Mouse (Mus musculus): ENCODE results near the gene Tjap1. TPM values are rescaled to one million over a fixed set of nuclear protein-coding genes. Genes with fewer than 3 reads are reported as not detected.

Gene Tjap1
- total and polyA plus RNA-seq, 2 experiments from 2014 or later: 18.6 to 22.0 TPM

DNA sequence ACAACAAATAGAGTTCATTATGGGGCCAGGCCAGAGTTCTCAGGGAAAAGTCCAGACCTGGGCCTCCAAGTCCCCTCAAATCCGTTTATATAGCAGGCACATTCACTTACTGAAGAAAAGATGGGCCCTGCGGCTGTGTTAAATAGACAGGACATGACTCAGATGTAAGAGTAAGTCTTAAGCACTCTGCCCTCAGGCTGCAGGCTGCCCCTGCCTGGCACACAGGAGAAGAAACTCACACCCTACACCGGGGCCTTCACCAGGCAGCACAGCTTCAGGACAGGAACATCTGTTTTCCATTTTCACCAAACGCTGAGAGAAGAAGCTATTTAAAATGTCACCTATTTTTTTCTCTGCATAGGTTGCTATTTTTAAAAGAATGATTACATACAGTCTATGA lies 5.2 kb downstream of the Tjap1 start:
- DNase-seq (ENCODE audit: low spot score) (no peak), ATAC-seq (ENCODE audit: low FRiP score) (no peak)
- Histone ChIP-seq H3K27me3 (ENCODE audit: insufficient read depth, low read length) (no peaks in the 10 kb centered on the region), H3K36me3 (ENCODE audit: insufficient read depth, low read length) (peaks cover 9% of the 10 kb centered on the region; the same call in 1 of the 2 replicates), H3K27ac (ENCODE audit: low read depth, low read length) (no peak overlapping the region), H3K4me2 (ENCODE audit: low read depth, low read length, poor library complexity, severe bottlenecking) (no peak overlapping the region), H3K4me1 (ENCODE audit: insufficient read depth, low read length) (peaks cover 7% of the 10 kb centered on the region; the same call in 1 of the 2 replicates), H3K4me3 (ENCODE audit: low read depth, low read length) (no peak overlapping the region), H3K9me3 (ENCODE audit: low read length) (no peaks in the 10 kb centered on the region), H3K9ac (replicated peaks; ENCODE audit: low read length, poor library complexity, severe bottlenecking) (no peak overlapping the region)
- no peak for TF ChIP-seq CTCF (IDR thresholded peaks at IDR 0.05)
- WGBS: 92% methylated on average over 4 of the region's 4 CpGs

GRCm38 (mm10) chr17:46275506-46275905 lies 7.3 kb downstream of the Tjap1 start:
- no peak for TF ChIP-seq CTCF (IDR thresholded peaks at IDR 0.05)
- H3K9ac ChIP-seq (replicated peaks; ENCODE audit: low read length, poor library complexity, severe bottlenecking): no peak overlapping the region
- no peaks in the 10 kb centered on the region for H3K9me3 ChIP-seq (ENCODE audit: low read length)
- no peak overlapping the region for H3K4me3 ChIP-seq (ENCODE audit: low read depth, low read length)
- ATAC-seq (ENCODE audit: low FRiP score) (no peak), DNase-seq (ENCODE audit: low spot score) (no peak)
- no peak overlapping the region for H3K27ac ChIP-seq (ENCODE audit: low read depth, low read length)
- no peaks in the 10 kb centered on the region for H3K27me3 ChIP-seq (ENCODE audit: insufficient read depth, low read length)
- WGBS: 93% methylated on average over 10 of the region's 10 CpGs
- H3K4me1 ChIP-seq (ENCODE audit: insufficient read depth, low read length): no peaks in the 10 kb centered on the region
- no peak overlapping the region for H3K4me2 ChIP-seq (ENCODE audit: low read depth, low read length, poor library complexity, severe bottlenecking)
- H3K36me3 ChIP-seq (ENCODE audit: insufficient read depth, low read length): peaks cover 9% of the 10 kb centered on the region; the same call in 1 of the 2 replicates

DNA sequence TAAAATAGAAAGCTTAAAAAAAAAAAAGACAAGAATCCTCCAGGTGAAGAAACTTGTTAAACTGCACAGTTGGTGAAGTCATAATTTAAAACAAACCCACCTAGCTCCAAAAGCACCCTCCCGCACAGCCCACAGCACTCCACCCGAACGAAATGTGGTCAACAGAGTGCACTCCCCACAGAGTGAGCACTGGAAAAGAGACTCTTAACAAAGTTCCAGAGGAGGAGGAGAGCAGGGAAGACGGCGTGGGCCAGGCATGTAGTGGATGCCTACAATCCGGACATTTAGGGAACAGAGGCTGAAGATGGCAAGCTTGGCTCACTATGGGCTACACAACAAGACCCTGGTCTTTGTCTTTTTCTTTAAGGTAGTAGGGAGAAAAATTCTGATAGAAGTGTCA lies 7.8 kb downstream of the Tjap1 start:
- H3K4me3 ChIP-seq (ENCODE audit: low read depth, low read length): no peak overlapping the region
- ATAC-seq (ENCODE audit: low FRiP score): no peak
- no peak for TF ChIP-seq CTCF (IDR thresholded peaks at IDR 0.05)
- no peak overlapping the region for H3K27ac ChIP-seq (ENCODE audit: low read depth, low read length)
- H3K27me3 ChIP-seq (ENCODE audit: insufficient read depth, low read length): no peaks in the 10 kb centered on the region
- DNase-seq (ENCODE audit: low spot score): no peak
- no peak overlapping the region for H3K4me2 ChIP-seq (ENCODE audit: low read depth, low read length, poor library complexity, severe bottlenecking)
- no peaks in the 10 kb centered on the region for H3K9me3 ChIP-seq (ENCODE audit: low read length)
- WGBS: 87% methylated on average over 6 of the region's 6 CpGs
- H3K36me3 ChIP-seq (ENCODE audit: insufficient read depth, low read length): peaks cover 9% of the 10 kb centered on the region; the same call in 1 of the 2 replicates
- no peak overlapping the region for H3K9ac ChIP-seq (replicated peaks; ENCODE audit: low read length, poor library complexity, severe bottlenecking)
- no peaks in the 10 kb centered on the region for H3K4me1 ChIP-seq (ENCODE audit: insufficient read depth, low read length)

DNA sequence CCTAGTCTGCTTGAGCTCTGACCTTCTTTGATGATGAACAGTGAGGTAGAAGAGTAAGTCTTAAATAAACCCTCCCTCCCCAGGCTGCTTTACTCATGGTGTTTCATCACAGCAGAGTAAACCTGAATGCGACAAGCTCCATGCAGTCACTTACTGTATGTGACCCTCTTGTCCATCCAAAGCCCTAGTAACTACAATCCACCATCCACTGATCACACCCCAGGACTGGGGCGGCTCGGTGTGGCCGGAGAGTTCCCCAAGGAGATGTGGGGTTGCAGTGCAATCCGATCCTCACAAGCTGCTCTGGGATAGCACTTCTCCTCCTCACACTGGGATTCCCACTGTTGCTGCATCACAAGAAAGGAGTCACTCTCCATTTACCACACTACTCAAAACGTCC lies 8.4 kb downstream of the Tjap1 start:
- H3K4me2 ChIP-seq (ENCODE audit: low read depth, low read length, poor library complexity, severe bottlenecking): no peak overlapping the region
- ATAC-seq (ENCODE audit: low FRiP score) (no peak), DNase-seq (ENCODE audit: low spot score) (no peak)
- no peaks in the 10 kb centered on the region for H3K27me3 ChIP-seq (ENCODE audit: insufficient read depth, low read length)
- H3K4me1 ChIP-seq (ENCODE audit: insufficient read depth, low read length): no peaks in the 10 kb centered on the region
- H3K27ac ChIP-seq (ENCODE audit: low read depth, low read length): no peak overlapping the region
- 0 out of 2 replicates have a peak overlapping the region, but pooled peaks have one; percentile 19 for H3K9ac ChIP-seq (replicated peaks; ENCODE audit: low read length, poor library complexity, severe bottlenecking)
- H3K4me3 ChIP-seq (ENCODE audit: low read depth, low read length): no peak overlapping the region
- no peak for TF ChIP-seq CTCF (IDR thresholded peaks at IDR 0.05)
- peaks cover 9% of the 10 kb centered on the region; the same call in 1 of the 2 replicates for H3K36me3 ChIP-seq (ENCODE audit: insufficient read depth, low read length)
- WGBS: 81% methylated on average over 6 of the region's 6 CpGs
- no peaks in the 10 kb centered on the region for H3K9me3 ChIP-seq (ENCODE audit: low read length)

- no peak overlapping the region for H3K27ac ChIP-seq (ENCODE audit: low read depth, low read length)
- H3K36me3 ChIP-seq (ENCODE audit: insufficient read depth, low read length): peaks cover 9% of the 10 kb centered on the region; the same call in 1 of the 2 replicates
- ATAC-seq (ENCODE audit: low FRiP score) (no peak), DNase-seq (ENCODE audit: low spot score) (no peak)
- WGBS: 54% methylated on average over 1 of the region's 1 CpGs
- no peaks in the 10 kb centered on the region for H3K9me3 ChIP-seq (ENCODE audit: low read length)
- no peak overlapping the region; the same call in 1 of the 2 replicates for H3K9ac ChIP-seq (replicated peaks; ENCODE audit: low read length, poor library complexity, severe bottlenecking)
- no peak overlapping the region for H3K4me2 ChIP-seq (ENCODE audit: low read depth, low read length, poor library complexity, severe bottlenecking)
- no peak for TF ChIP-seq CTCF (IDR thresholded peaks at IDR 0.05)
- no peaks in the 10 kb centered on the region for H3K27me3 ChIP-seq (ENCODE audit: insufficient read depth, low read length)
- no peak overlapping the region for H3K4me3 ChIP-seq (ENCODE audit: low read depth, low read length)
- H3K4me1 ChIP-seq (ENCODE audit: insufficient read depth, low read length): no peaks in the 10 kb centered on the region
Measured at GRCm38 (mm10) chr17:46273803-46274236, 9.0 kb downstream of the Tjap1 start.

DNA sequence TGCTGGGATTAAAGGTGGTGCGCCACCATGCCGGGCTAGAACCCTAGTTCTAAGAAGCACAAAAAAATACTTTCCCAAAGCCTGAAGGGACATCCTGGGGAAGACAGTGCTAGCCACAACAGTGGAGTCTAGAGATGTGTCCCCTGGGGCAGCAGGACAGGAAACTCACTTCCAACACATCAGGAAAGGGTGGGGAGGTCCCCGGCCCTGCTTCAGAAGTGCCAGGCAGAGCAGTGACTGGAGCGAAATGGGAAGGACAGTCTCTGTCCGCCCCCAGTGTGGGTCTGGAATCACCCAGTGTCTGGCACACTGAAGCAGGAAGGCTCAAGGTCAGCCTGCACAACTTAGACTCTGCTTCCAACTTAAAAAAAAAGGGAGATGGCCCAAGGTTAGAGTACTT lies 10.2 kb downstream of the Tjap1 start:
- no peak for ATAC-seq (ENCODE audit: low FRiP score)
- 89% methylated on average over 5 of the region's 5 CpGs for WGBS
- Histone ChIP-seq H3K9ac (replicated peaks; ENCODE audit: low read length, poor library complexity, severe bottlenecking) (no peak overlapping the region), H3K4me2 (ENCODE audit: low read depth, low read length, poor library complexity, severe bottlenecking) (no peak overlapping the region), H3K27me3 (ENCODE audit: insufficient read depth, low read length) (no peaks in the 10 kb centered on the region), H3K4me1 (ENCODE audit: insufficient read depth, low read length) (no peaks in the 10 kb centered on the region), H3K4me3 (ENCODE audit: low read depth, low read length) (no peak overlapping the region), H3K27ac (ENCODE audit: low read depth, low read length) (no peak overlapping the region), H3K36me3 (ENCODE audit: insufficient read depth, low read length) (0 out of 2 replicates have a peak, but pooled peaks cover 2% of the 10 kb centered on the region), H3K9me3 (ENCODE audit: low read length) (no peaks in the 10 kb centered on the region)
- no peak for DNase-seq (ENCODE audit: low spot score)
- TF ChIP-seq CTCF (IDR thresholded peaks at IDR 0.05): no peak

Measured in midbrain, postnatal 0 days (tissue).